Mouse (Mus musculus) liver, adult 2 months (tissue): ENCODE results near the gene Prkca. TPM values are rescaled to one million over a fixed set of nuclear protein-coding genes. Genes with fewer than 3 reads are reported as not detected.
"Not testable (repeated sequence)": the region's sequence is repeated elsewhere in the genome, so short reads cannot be mapped to it uniquely, and the experiment has no call there.

Experiments used
- DNase-seq: peaks from one replicate; pipeline ENCODE4 v3.0.0-alpha.2; 2011; ENCODE audit warnings: low read depth, low spot score; ENCODE audit errors: extremely low read depth
- H3K27ac ChIP-seq: fragments of 200-500 bp; replicated peaks from 2 replicates; pipeline ENCODE4 v1.5.1; 2012; ENCODE audit warnings: low read depth, mild to moderate bottlenecking, control low read depth, inconsistent platforms, low read length; ENCODE audit not compliant: insufficient read depth
- H3K27me3 ChIP-seq: fragments of 200-500 bp; 2 replicates; pipeline ENCODE4 v1.6.1; 2012; ENCODE audit warnings: mild to moderate bottlenecking, moderate library complexity, low read length, inconsistent platforms; ENCODE audit not compliant: control insufficient read depth, insufficient read depth
- H3K36me3 ChIP-seq: fragments of 200-500 bp; 2 replicates; pipeline ENCODE4 v1.6.1; 2012; ENCODE audit warnings: low read length, inconsistent platforms; ENCODE audit not compliant: control insufficient read depth, insufficient read depth
- H3K4me1 ChIP-seq: fragments of 200-500 bp; 2 replicates; pipeline ENCODE4 v1.6.1; 2011; ENCODE audit warnings: low read length; ENCODE audit not compliant: control insufficient read depth, insufficient read depth
- H3K4me3 ChIP-seq: fragments of 200-500 bp; 2 replicates; pipeline ENCODE4 v1.5.1; 2011; ENCODE audit warnings: low read depth, mild to moderate bottlenecking, control low read depth, low read length, moderate library complexity; ENCODE audit not compliant: insufficient read depth
- H3K79me2 ChIP-seq: fragments of 200-500 bp; 2 replicates; pipeline ENCODE4 v1.6.1; 2012; ENCODE audit warnings: inconsistent platforms, mild to moderate bottlenecking, low read length, moderate library complexity; ENCODE audit not compliant: control insufficient read depth, insufficient read depth
- H3K9ac ChIP-seq: fragments of 200-500 bp; 2 replicates; pipeline ENCODE4 v1.6.1; 2012; ENCODE audit warnings: low read depth, mild to moderate bottlenecking, control low read depth, inconsistent platforms, low read length
- CTCF ChIP-seq: fragments of 200-500 bp; IDR thresholded peaks from 2 replicates; pipeline ENCODE4 v1.5.1; 2011; ENCODE audit warnings: low read depth, low read length, control low read depth
- POLR2A ChIP-seq: fragments of 200-500 bp; IDR thresholded peaks from 2 replicates; pipeline ENCODE4 v1.6.1; 2011; ENCODE audit warnings: low read length, control low read depth; ENCODE audit not compliant: insufficient read depth; ENCODE audit errors: extremely low read depth
- WGBS: fragments of 180-500 bp; shearing (Covaris S2); methylation state at CpG from one replicate; pipeline ENCODE4 v1.1.7; 2018; 5-methylcytosine and 5-hydroxymethylcytosine counted together
- polyA plus RNA-seq: library from polyadenylated mRNA; depleted of rRNA; stranded (reverse); fragments of >200 nt; gene quantifications from 2 replicates; pipeline ENCODE4 v1.2.3, GENCODE M21; 2012
- total RNA-seq: library from RNA; depleted of rRNA; stranded (reverse); fragments of >200 nt; gene quantifications from 2 replicates; pipeline ENCODE4 v1.2.3, GENCODE M21; 2014

The Prkca gene
- total and polyA plus RNA-seq, 2 experiments, result 2.8 to 4.3 TPM

- 90% methylated on average over 3 of the region's 3 CpGs for WGBS
- Histone ChIP-seq H3K79me2 (no peaks in the 10 kb centered on the region), H3K9ac (no peak overlapping the region), H3K27me3 (no peaks in the 10 kb centered on the region), H3K4me1 (no peaks in the 10 kb centered on the region), H3K4me3 (no peak overlapping the region), H3K36me3 (no peaks in the 10 kb centered on the region), H3K27ac (no peak overlapping the region)
- DNase-seq, result no peak
- no peak for TF ChIP-seq CTCF
- TF ChIP-seq POLR2A, result no peak
Measured at GRCm38 (mm10) chr11:108091238-108091637, 252.5 kb downstream of the Prkca start.

GRCm38 (mm10) chr11:108090706-108091105 is 253.0 kb downstream of the Prkca start:
- Histone ChIP-seq H3K4me3 (no peak overlapping the region), H3K27ac (no peak overlapping the region), H3K36me3 (no peaks in the 10 kb centered on the region), H3K27me3 (no peaks in the 10 kb centered on the region), H3K9ac (no peak overlapping the region), H3K79me2 (no peaks in the 10 kb centered on the region), H3K4me1 (no peaks in the 10 kb centered on the region)
- no peak for DNase-seq
- TF ChIP-seq CTCF, result no peak
- no peak for TF ChIP-seq POLR2A
- 76% methylated on average over 8 of the region's 8 CpGs for WGBS

GRCm38 (mm10) chr11:108088063-108088462 is 255.7 kb downstream of the Prkca start:
- WGBS, result 96% methylated on average over 5 of the region's 5 CpGs
- Histone ChIP-seq H3K79me2 (no peaks in the 10 kb centered on the region), H3K36me3 (no peaks in the 10 kb centered on the region), H3K4me1 (no peaks in the 10 kb centered on the region), H3K4me3 (no peak overlapping the region), H3K27me3 (no peaks in the 10 kb centered on the region), H3K9ac (no peak overlapping the region), H3K27ac (no peak overlapping the region)
- TF ChIP-seq POLR2A (no peak), CTCF (no peak)
- no peak for DNase-seq

GRCm38 (mm10) chr11:108087105-108087700 is 256.5 kb downstream of the Prkca start:
- not testable (repeated sequence) for H3K79me2 ChIP-seq, H3K27ac ChIP-seq, H3K9ac ChIP-seq, H3K27me3 ChIP-seq, H3K4me1 ChIP-seq, H3K36me3 ChIP-seq, DNase-seq, H3K4me3 ChIP-seq
- WGBS, result 82% methylated on average over 1 of the region's 1 CpGs

GRCm38 (mm10) chr11:108082673-108083072 is 261.1 kb downstream of the Prkca start:
- TF ChIP-seq CTCF (no peak), POLR2A (no peak)
- no peaks in the 10 kb centered on the region for H3K36me3 ChIP-seq
- H3K4me3 ChIP-seq, result no peak overlapping the region
- no peak for DNase-seq
- no peak overlapping the region for H3K9ac ChIP-seq
- H3K4me1 ChIP-seq, result no peaks in the 10 kb centered on the region; the same call in 1 of the 2 replicates
- H3K79me2 ChIP-seq, result no peaks in the 10 kb centered on the region
- H3K27me3 ChIP-seq, result no peaks in the 10 kb centered on the region
- no peak overlapping the region for H3K27ac ChIP-seq

GRCm38 (mm10) chr11:108079946-108080650 is 263.6 kb downstream of the Prkca start:
- no peak for TF ChIP-seq POLR2A
- TF ChIP-seq CTCF, result no peak
- DNase-seq, result no peak

More at GRCm38 (mm10) chr11:108079946-108080650, 263.6 kb downstream of the Prkca start:
- no peak overlapping the region for H3K4me3 ChIP-seq
- no peaks in the 10 kb centered on the region for H3K36me3 ChIP-seq
- no peak overlapping the region for H3K27ac ChIP-seq
- WGBS, result 92% methylated on average over 5 of the region's 5 CpGs
- no peaks in the 10 kb centered on the region for H3K79me2 ChIP-seq
- no peak overlapping the region for H3K9ac ChIP-seq
- H3K27me3 ChIP-seq, result no peaks in the 10 kb centered on the region
- no peaks in the 10 kb centered on the region; the same call in 1 of the 2 replicates for H3K4me1 ChIP-seq
